In the genomic region with DNA sequence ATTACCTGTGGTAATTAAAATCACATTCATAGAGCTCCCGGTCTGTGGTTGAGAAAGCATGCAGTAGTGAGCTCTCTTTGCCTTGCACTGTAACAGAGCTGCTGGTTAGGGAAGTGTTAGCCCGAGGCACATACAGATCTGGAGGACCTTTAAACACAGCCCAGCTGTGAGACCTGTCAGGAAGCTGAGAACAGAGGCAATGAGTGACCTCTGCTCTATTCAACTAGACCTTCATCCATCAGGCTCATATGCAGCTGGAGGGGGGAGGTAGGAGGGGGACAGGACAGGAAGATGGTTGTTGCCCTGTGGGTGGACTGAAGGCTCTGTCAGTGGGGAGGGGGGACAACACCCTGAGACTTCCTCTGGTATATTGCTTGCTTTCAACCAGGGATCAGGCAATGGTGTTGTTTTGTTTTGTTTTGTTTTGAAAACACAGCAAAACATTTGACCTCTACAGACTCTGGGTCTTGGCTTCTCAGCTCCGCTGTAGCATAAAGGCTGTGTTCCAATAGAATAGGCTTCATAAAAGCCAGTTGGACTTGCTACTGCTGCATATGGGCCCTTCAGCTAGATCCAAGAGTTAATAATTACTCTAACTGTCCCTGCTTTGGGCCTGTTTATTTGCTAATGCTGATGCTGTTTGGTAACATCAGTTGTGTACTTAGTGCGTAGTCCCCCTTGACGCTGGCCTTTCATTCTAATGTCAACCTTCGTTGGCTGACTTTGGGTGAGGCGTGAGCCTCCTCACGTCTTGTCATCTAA, we compare ENCODE assay signal across 11 mouse cellular contexts. TPM values are rescaled to one million over a fixed set of nuclear protein-coding genes. Genes with fewer than 3 reads are reported as not detected.
A peak's percentile ranks its signal among the peaks of the same experiment; 100 is the strongest.
DNase-seq lines count a peak whose midpoint lies in the region; ATAC-seq and TF ChIP-seq lines count a peak whose summit lies in the region.
"Had no signal": no experiment of that assay in that cellular context is flagged by ENCODE, and none has a peak within 500 bp of the region (broad histone marks: within the 10 kb centered on the region; RNA-seq: fewer than 3 reads in every experiment).

No protein-coding gene starts in this region.

- H3K36me3 ChIP-seq in intestine, embryonic 14.5 days (ENCODE audit: control insufficient read depth, insufficient read depth, low read length): no peaks in the 10 kb centered on the region
- H3K36me3 ChIP-seq in intestine, postnatal 0 days (ENCODE audit: control insufficient read depth, insufficient read depth): no peaks in the 10 kb centered on the region
- H3K36me3 ChIP-seq in embryonic facial prominence, embryonic 11.5 days (replicated peaks; ENCODE audit: control insufficient read depth, insufficient read depth, low read depth, low read length): no peaks in the 10 kb centered on the region
- no peaks in the 10 kb centered on the region for H3K36me3 ChIP-seq in kidney, embryonic 16.5 days (ENCODE audit: insufficient read depth, low read length)

- 0 out of 2 replicates have a peak, but pooled peaks have one; percentile 47 for ATAC-seq in intestine, embryonic 14.5 days (replicated peaks; ENCODE audit: low FRiP score, low TSS enrichment, low read depth)
- no peak for ATAC-seq in intestine, postnatal 0 days
- ATAC-seq in embryonic facial prominence, embryonic 11.5 days (replicated peaks; ENCODE audit: insufficient number of reproducible peaks, low FRiP score, low TSS enrichment, low read depth): peak; percentile 88
- peak; percentile 90 for ATAC-seq in kidney, embryonic 16.5 days (ENCODE audit: low FRiP score, low TSS enrichment)
- ATAC-seq: midbrain, embryonic 16.5 days had no signal

- no peaks in the 10 kb centered on the region for H3K27me3 ChIP-seq in intestine, embryonic 14.5 days (replicated peaks; ENCODE audit: control insufficient read depth, insufficient read depth, low read length)
- H3K27me3 ChIP-seq in intestine, postnatal 0 days (replicated peaks; ENCODE audit: control insufficient read depth, insufficient read depth, low read length): no peaks in the 10 kb centered on the region
- H3K27me3 ChIP-seq in embryonic facial prominence, embryonic 11.5 days (ENCODE audit: control insufficient read depth, insufficient read depth, low read length): no peaks in the 10 kb centered on the region
- no peaks in the 10 kb centered on the region for H3K27me3 ChIP-seq in kidney, embryonic 16.5 days (ENCODE audit: insufficient read depth, low read length)

- no peaks in the 10 kb centered on the region for H3K9me3 ChIP-seq in intestine, embryonic 14.5 days (ENCODE audit: control insufficient read depth, low read length)
- H3K9me3 ChIP-seq in intestine, postnatal 0 days (ENCODE audit: control insufficient read depth): no peaks in the 10 kb centered on the region
- no peaks in the 10 kb centered on the region for H3K9me3 ChIP-seq in embryonic facial prominence, embryonic 11.5 days (replicated peaks; ENCODE audit: control insufficient read depth, low read length)
- no peaks in the 10 kb centered on the region for H3K9me3 ChIP-seq in kidney, embryonic 16.5 days (ENCODE audit: low read length)

- WGBS in intestine, embryonic 14.5 days: 63% methylated on average over 8 of the region's 8 CpGs
- 58% methylated on average over 8 of the region's 8 CpGs for WGBS in intestine, postnatal 0 days
- WGBS in embryonic facial prominence, embryonic 11.5 days: 57% methylated on average over 8 of the region's 8 CpGs
- 53% methylated on average over 8 of the region's 8 CpGs for WGBS in kidney, embryonic 16.5 days

- TF ChIP-seq CTCF in intestine, postnatal 0 days (IDR thresholded peaks at IDR 0.05; ENCODE audit: low read depth): no peak

- peaks cover 19% of the 10 kb centered on the region for H3K4me1 ChIP-seq in intestine, embryonic 14.5 days (replicated peaks; ENCODE audit: control insufficient read depth, insufficient read depth, low read length)
- peaks cover 4% of the 10 kb centered on the region; the same call in 1 of the 2 replicates for H3K4me1 ChIP-seq in intestine, postnatal 0 days (replicated peaks; ENCODE audit: control insufficient read depth, insufficient read depth, low read length)
- no peaks in the 10 kb centered on the region; the same call in 1 of the 2 replicates for H3K4me1 ChIP-seq in embryonic facial prominence, embryonic 11.5 days (ENCODE audit: control insufficient read depth, insufficient read depth, low read length)
- H3K4me1 ChIP-seq in kidney, embryonic 16.5 days (ENCODE audit: insufficient read depth, low read length): peaks cover 28% of the 10 kb centered on the region

- no peak overlapping the region for H3K4me3 ChIP-seq in intestine, embryonic 14.5 days (ENCODE audit: low read depth, low read length)
- no peak overlapping the region for H3K4me3 ChIP-seq in intestine, postnatal 0 days (ENCODE audit: low read depth, low read length)
- no peak overlapping the region for H3K4me3 ChIP-seq in embryonic facial prominence, embryonic 11.5 days (ENCODE audit: low read depth, low read length)
- no peak overlapping the region for H3K4me3 ChIP-seq in kidney, embryonic 16.5 days (ENCODE audit: low read length)

- peak overlapping the region; percentile 86; the same call in 1 of the 2 replicates for H3K27ac ChIP-seq in intestine, embryonic 14.5 days (ENCODE audit: low read depth)
- H3K27ac ChIP-seq in intestine, postnatal 0 days (ENCODE audit: low read depth, low read length): no peak overlapping the region
- H3K27ac ChIP-seq in embryonic facial prominence, embryonic 11.5 days (replicated peaks; ENCODE audit: low read depth, low read length): no peak overlapping the region
- H3K27ac ChIP-seq in kidney, embryonic 16.5 days (ENCODE audit: low read length): peak overlapping the region; percentile 83; the same call in 1 of the 2 replicates

- no peak overlapping the region for H3K9ac ChIP-seq in intestine, embryonic 14.5 days (ENCODE audit: low read length)
- no peak overlapping the region for H3K9ac ChIP-seq in intestine, postnatal 0 days (ENCODE audit: low read depth, low read length)
- no peak overlapping the region for H3K9ac ChIP-seq in embryonic facial prominence, embryonic 11.5 days (replicated peaks; ENCODE audit: low read length)
- no peak overlapping the region for H3K9ac ChIP-seq in kidney, embryonic 16.5 days (replicated peaks; ENCODE audit: low read length)

- no peak for DNase-seq in intestine, embryonic 14.5 days (ENCODE audit: low spot score)
- DNase-seq in embryonic facial prominence, embryonic 11.5 days (ENCODE audit: low spot score): peak; percentile 84
- DNase-seq in lung, postnatal 4 days: peak; percentile 17 to 28
- DNase-seq in ovary, adult 18-20 months (ENCODE audit: low spot score): no peak
- no peak for DNase-seq in spleen, adult 12 weeks (ENCODE audit: low spot score)
- DNase-seq in layer of hippocampus, adult 9-11 months: no peak
- DNase-seq: adrenal gland, adult 8-10 months; right cerebral cortex, postnatal 4 days had no signal

- H3K4me2 ChIP-seq in intestine, embryonic 14.5 days (ENCODE audit: low read length): no peak overlapping the region
- no peak overlapping the region; the same call in 1 of the 2 replicates for H3K4me2 ChIP-seq in intestine, postnatal 0 days (replicated peaks; ENCODE audit: low read depth)
- no peak overlapping the region for H3K4me2 ChIP-seq in embryonic facial prominence, embryonic 11.5 days (ENCODE audit: low read depth, low read length)
- H3K4me2 ChIP-seq in kidney, embryonic 16.5 days (replicated peaks; ENCODE audit: low read depth, low read length): no peak overlapping the region

RNA-seq across cellular contexts. Expression of gene Fam50b, which starts 9.6 kb away (rescaled TPM):
- polyA plus RNA-seq in intestine, embryonic 14.5 days (2014; fragmentation: Nextera tagmentation; extraction: Ambion mirVana): not detected in 2 replicates
- 0.16 and 0.20 TPM in 2 replicates for polyA plus RNA-seq in intestine, postnatal 0 days (2015; fragmentation: Nextera tagmentation; extraction: Ambion mirVana)
- polyA plus RNA-seq in embryonic facial prominence, embryonic 11.5 days (2014; fragmentation: Nextera tagmentation; extraction: Ambion mirVana): not detected in 2 replicates
- polyA plus RNA-seq in kidney, embryonic 16.5 days (2015; fragmentation: Nextera tagmentation; extraction: Ambion mirVana): not detected in 2 replicates

Comparison
In these comparisons a context has a peak if more than half of its experiments do, and no peak if none do; other contexts are left out.
1. H3K27ac ChIP-seq: peak in intestine, embryonic 14.5 days (single experiment) and kidney, embryonic 16.5 days (single experiment); none in intestine, postnatal 0 days (single experiment) and embryonic facial prominence, embryonic 11.5 days (single experiment).
2. DNase-seq: peak in embryonic facial prominence, embryonic 11.5 days (single experiment) and lung, postnatal 4 days (2 of 2); none in intestine, embryonic 14.5 days (single experiment), ovary, adult 18-20 months (single experiment), spleen, adult 12 weeks (single experiment) and layer of hippocampus, adult 9-11 months (single experiment).